ENCODE assay signal across 13 mouse cellular contexts in genomic region chr11:119509165-119509776, GRCm38 (mm10). TPM values are rescaled to one million over a fixed set of nuclear protein-coding genes. Genes with fewer than 3 reads are reported as not detected.
DNase-seq lines count a peak whose midpoint lies in the region; ATAC-seq and TF ChIP-seq lines count a peak whose summit lies in the region.
"Had no signal": no experiment of that assay in that cellular context is flagged by ENCODE, and none has a peak within 500 bp of the region (broad histone marks: within the 10 kb centered on the region; RNA-seq: fewer than 3 reads in every experiment).

No protein-coding gene starts in this region.

- peak; percentile 61 for DNase-seq in Muller cell, postnatal 12 days (ENCODE audit: inconsistent ontology term)
- DNase-seq in embryo, embryonic 10.5 days (ENCODE audit: low spot score), result peak; percentile 26
- peak; percentile 49 for DNase-seq in hindbrain, embryonic 11.5 days (ENCODE audit: low spot score)
- DNase-seq in midbrain, embryonic 14.5 days, result peak; percentile 54
- DNase-seq in frontal cortex, adult 2 months (ENCODE audit: extremely low spot score in 1 of 2, low spot score in 1 of 2), result no peak
- no peak for DNase-seq in liver, postnatal 0 days
- DNase-seq in thymus, postnatal 25 days, result no peak
- DNase-seq: adrenal gland, postnatal 36 days; cerebellum, adult 11-12 months; heart, adult 2 months; heart, postnatal 36 days; kidney, adult 2 months had no signal

- peak; percentile 72 for ATAC-seq in hindbrain, embryonic 11.5 days (ENCODE audit: low FRiP score)
- ATAC-seq in midbrain, embryonic 14.5 days (ENCODE audit: low FRiP score, low TSS enrichment), result peak; percentile 13; the same call in 1 of the 2 replicates
- no peak for ATAC-seq in liver, postnatal 0 days
- ATAC-seq: liver, embryonic 12.5 days had no signal

- no peak overlapping the region for H3K4me3 ChIP-seq in hindbrain, embryonic 11.5 days (ENCODE audit: low read depth, low read length)
- H3K4me3 ChIP-seq in midbrain, embryonic 14.5 days (replicated peaks; ENCODE audit: low read depth, low read length), result no peak overlapping the region
- no peak overlapping the region for H3K4me3 ChIP-seq in liver, postnatal 0 days (ENCODE audit: low read depth, low read length)
- H3K4me3 ChIP-seq: heart, adult 2 months; liver, embryonic 12.5 days had no signal

- TF ChIP-seq EP300 in liver, postnatal 0 days (IDR thresholded peaks at IDR 0.05; ENCODE audit: low read depth), result no peak

- peak overlapping the region; percentile 31 for H3K27ac ChIP-seq in hindbrain, embryonic 11.5 days (ENCODE audit: low read depth, low read length)
- H3K27ac ChIP-seq in midbrain, embryonic 14.5 days (replicated peaks; ENCODE audit: low read depth, low read length), result peak overlapping the region; percentile 49
- no peak overlapping the region for H3K27ac ChIP-seq in liver, postnatal 0 days (ENCODE audit: low read depth)
- H3K27ac ChIP-seq: heart, adult 2 months; liver, embryonic 12.5 days had no signal

- no peak for TF ChIP-seq CTCF in liver, postnatal 0 days (IDR thresholded peaks at IDR 0.05; ENCODE audit: low read depth)

- H3K9me3 ChIP-seq in hindbrain, embryonic 11.5 days (ENCODE audit: control insufficient read depth, low read length), result no peaks in the 10 kb centered on the region
- H3K9me3 ChIP-seq in midbrain, embryonic 14.5 days (ENCODE audit: control insufficient read depth, low read length), result no peaks in the 10 kb centered on the region
- H3K9me3 ChIP-seq in liver, postnatal 0 days (ENCODE audit: low read length), result no peaks in the 10 kb centered on the region
- H3K9me3 ChIP-seq: liver, embryonic 12.5 days had no signal

- H3K4me2 ChIP-seq in hindbrain, embryonic 11.5 days (replicated peaks; ENCODE audit: low read depth, low read length), result no peak overlapping the region
- H3K4me2 ChIP-seq in midbrain, embryonic 14.5 days (ENCODE audit: low read length), result no peak overlapping the region
- H3K4me2 ChIP-seq in liver, postnatal 0 days (ENCODE audit: low read depth, low read length), result no peak overlapping the region
- H3K4me2 ChIP-seq: liver, embryonic 12.5 days had no signal

- peaks cover 18% of the 10 kb centered on the region for H3K4me1 ChIP-seq in hindbrain, embryonic 11.5 days (replicated peaks; ENCODE audit: control insufficient read depth, insufficient read depth, low read length)
- peaks cover 16% of the 10 kb centered on the region for H3K4me1 ChIP-seq in midbrain, embryonic 14.5 days (ENCODE audit: control insufficient read depth, insufficient read depth, low read length)
- H3K4me1 ChIP-seq in liver, postnatal 0 days (ENCODE audit: insufficient read depth), result no peaks in the 10 kb centered on the region

- WGBS in hindbrain, embryonic 11.5 days, result 35% methylated on average over 5 of the region's 5 CpGs
- WGBS in midbrain, embryonic 14.5 days, result 31% methylated on average over 5 of the region's 5 CpGs
- 72% methylated on average over 5 of the region's 5 CpGs for WGBS in liver, postnatal 0 days (ENCODE audit: insufficient replicate concordance)

- no peaks in the 10 kb centered on the region for H3K36me3 ChIP-seq in hindbrain, embryonic 11.5 days (ENCODE audit: control insufficient read depth, insufficient read depth, low read length)
- peaks cover 34% of the 10 kb centered on the region for H3K36me3 ChIP-seq in midbrain, embryonic 14.5 days (ENCODE audit: control insufficient read depth, insufficient read depth, low read length)
- H3K36me3 ChIP-seq in liver, postnatal 0 days (replicated peaks; ENCODE audit: insufficient read depth, low read length), result peaks cover 13% of the 10 kb centered on the region

- H3K9ac ChIP-seq in hindbrain, embryonic 11.5 days (ENCODE audit: low read depth, low read length), result no peak overlapping the region
- H3K9ac ChIP-seq in midbrain, embryonic 14.5 days (replicated peaks; ENCODE audit: low read length), result no peak overlapping the region
- H3K9ac ChIP-seq in liver, postnatal 0 days (replicated peaks), result no peak overlapping the region
- H3K9ac ChIP-seq: liver, embryonic 12.5 days had no signal

- no peaks in the 10 kb centered on the region for H3K27me3 ChIP-seq in hindbrain, embryonic 11.5 days (ENCODE audit: control insufficient read depth, insufficient read depth, low read length)
- H3K27me3 ChIP-seq in midbrain, embryonic 14.5 days (ENCODE audit: control insufficient read depth, insufficient read depth, low read length), result no peaks in the 10 kb centered on the region
- 0 out of 2 replicates have a peak, but pooled peaks cover 4% of the 10 kb centered on the region for H3K27me3 ChIP-seq in liver, postnatal 0 days (ENCODE audit: insufficient read depth, low read length)

RNA-seq across cellular contexts. Expression of gene Endov, which starts 18.1 kb away (rescaled TPM):
- 13.6 and 14.8 TPM in 2 replicates for polyA plus RNA-seq in hindbrain, embryonic 11.5 days (2014; fragmentation: Nextera tagmentation; extraction: Ambion mirVana)
- 21.2 and 23.0 TPM in 2 replicates for polyA plus RNA-seq in midbrain, embryonic 14.5 days (2014; fragmentation: Nextera tagmentation; extraction: Ambion mirVana)
- polyA plus RNA-seq in frontal cortex, adult 2 months (2012; rRNA removed), result 21.3 and 21.9 TPM in 2 replicates
- 5.2 and 6.4 TPM in 2 replicates for polyA plus RNA-seq in liver, postnatal 0 days (2015; fragmentation: Nextera tagmentation; extraction: Ambion mirVana)

RNA-seq across cellular contexts. Expression of gene Nptx1, which starts 38.3 kb away (rescaled TPM):
- 8.7 and 11.2 TPM in 2 replicates for polyA plus RNA-seq in hindbrain, embryonic 11.5 days (2014; fragmentation: Nextera tagmentation; extraction: Ambion mirVana)
- polyA plus RNA-seq in midbrain, embryonic 14.5 days (2014; fragmentation: Nextera tagmentation; extraction: Ambion mirVana), result 10.1 and 11.3 TPM in 2 replicates
- polyA plus RNA-seq in frontal cortex, adult 2 months (2012; rRNA removed), result 84.6 and 86.3 TPM in 2 replicates
- 0.04 TPM in 1 of 2 replicates, not detected in the other for polyA plus RNA-seq in liver, postnatal 0 days (2015; fragmentation: Nextera tagmentation; extraction: Ambion mirVana)

Comparison
In these comparisons a context has a peak if more than half of its experiments do, and no peak if none do; other contexts are left out.
1. DNase-seq: peak in Muller cell, postnatal 12 days (single experiment), embryo, embryonic 10.5 days (single experiment), hindbrain, embryonic 11.5 days (single experiment) and midbrain, embryonic 14.5 days (single experiment); none in frontal cortex, adult 2 months (0 of 2), liver, postnatal 0 days (single experiment) and thymus, postnatal 25 days (single experiment).